ENCODE assay signal across 15 mouse cellular contexts in the genomic region with DNA sequence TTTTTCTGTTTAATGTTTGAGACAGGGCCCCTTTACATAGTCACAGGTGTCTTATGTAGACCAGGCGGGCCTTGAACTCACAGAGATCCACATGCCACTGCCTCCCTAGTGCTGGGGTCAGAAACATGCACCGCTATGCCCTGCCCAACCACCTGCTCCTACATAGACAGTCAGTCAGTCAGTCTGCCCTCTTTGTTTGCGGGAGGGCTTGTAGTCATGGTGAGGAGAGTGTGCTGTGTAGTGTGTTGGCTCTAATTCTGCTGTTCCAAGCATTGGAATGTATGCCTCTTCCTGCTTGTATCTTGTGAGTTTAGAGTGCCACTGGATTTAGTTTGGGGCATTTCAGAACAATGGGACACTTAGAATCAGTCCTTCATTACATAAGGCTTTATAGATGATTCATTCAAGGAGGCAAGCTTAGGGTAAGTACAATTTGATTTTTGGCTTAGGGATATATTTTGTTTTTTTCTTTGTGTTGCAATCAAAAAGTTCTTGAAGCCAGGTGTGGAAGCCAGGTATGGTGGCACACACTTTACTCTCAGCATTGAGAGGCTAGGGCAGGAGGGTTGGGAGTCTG. TPM values are rescaled to one million over a fixed set of nuclear protein-coding genes. Genes with fewer than 3 reads are reported as not detected.
DNase-seq lines count a peak whose midpoint lies in the region; ATAC-seq and TF ChIP-seq lines count a peak whose summit lies in the region.
"Had no signal": no experiment of that assay in that cellular context is flagged by ENCODE, and none has a peak within 500 bp of the region (broad histone marks: within the 10 kb centered on the region; RNA-seq: fewer than 3 reads in every experiment).

No protein-coding gene starts in this region.

- 71% methylated on average over 3 of the region's 3 CpGs for WGBS in heart, embryonic 13.5 days
- 90% methylated on average over 3 of the region's 3 CpGs for WGBS in kidney, embryonic 14.5 days
- 79% methylated on average over 3 of the region's 3 CpGs for WGBS in kidney, adult 2 months
- WGBS in midbrain, embryonic 11.5 days: 84% methylated on average over 3 of the region's 3 CpGs
- 82% methylated on average over 3 of the region's 3 CpGs for WGBS in midbrain, postnatal 0 days
- 78% methylated on average over 3 of the region's 3 CpGs for WGBS in liver, postnatal 0 days (ENCODE audit: insufficient replicate concordance)

- TF ChIP-seq CTCF in kidney, adult 2 months (conservative IDR thresholded peaks at IDR 0.05; ENCODE audit: insufficient read depth, insufficient read length, low read depth, low read length): no peak
- TF ChIP-seq CTCF in midbrain, postnatal 0 days (IDR thresholded peaks at IDR 0.05): no peak
- no peak for TF ChIP-seq CTCF in liver, postnatal 0 days (IDR thresholded peaks at IDR 0.05; ENCODE audit: low read depth)

- no peak overlapping the region for H3K4me2 ChIP-seq in heart, embryonic 13.5 days
- no peak overlapping the region for H3K4me2 ChIP-seq in kidney, embryonic 14.5 days (replicated peaks; ENCODE audit: low read depth, low read length)
- no peak overlapping the region for H3K4me2 ChIP-seq in midbrain, embryonic 11.5 days
- H3K4me2 ChIP-seq in midbrain, postnatal 0 days (ENCODE audit: low read depth, low read length, poor library complexity, severe bottlenecking): no peak overlapping the region
- H3K4me2 ChIP-seq in liver, postnatal 0 days (ENCODE audit: low read depth, low read length): no peak overlapping the region
- H3K4me2 ChIP-seq: embryonic facial prominence, embryonic 13.5 days; forebrain, embryonic 12.5 days; heart, embryonic 11.5 days; limb, embryonic 13.5 days had no signal

- no peak for TF ChIP-seq EP300 in liver, postnatal 0 days (IDR thresholded peaks at IDR 0.05; ENCODE audit: low read depth)

- no peak overlapping the region for H3K9ac ChIP-seq in heart, embryonic 13.5 days
- H3K9ac ChIP-seq in kidney, embryonic 14.5 days (ENCODE audit: low read depth, low read length): no peak overlapping the region
- H3K9ac ChIP-seq in midbrain, embryonic 11.5 days (ENCODE audit: low read length): no peak overlapping the region
- H3K9ac ChIP-seq in midbrain, postnatal 0 days (replicated peaks; ENCODE audit: low read length, poor library complexity, severe bottlenecking): no peak overlapping the region
- H3K9ac ChIP-seq in liver, postnatal 0 days (replicated peaks): no peak overlapping the region
- H3K9ac ChIP-seq: embryonic facial prominence, embryonic 13.5 days; forebrain, embryonic 12.5 days; limb, embryonic 13.5 days had no signal

- no peak for TF ChIP-seq POLR2A in kidney, adult 2 months (IDR thresholded peaks at IDR 0.05; ENCODE audit: low read depth, low read length)

- H3K9me3 ChIP-seq in heart, embryonic 13.5 days: no peaks in the 10 kb centered on the region
- H3K9me3 ChIP-seq in kidney, embryonic 14.5 days (ENCODE audit: control insufficient read depth, low read length): no peaks in the 10 kb centered on the region
- no peaks in the 10 kb centered on the region for H3K9me3 ChIP-seq in midbrain, embryonic 11.5 days (ENCODE audit: control insufficient read depth, low read length)
- H3K9me3 ChIP-seq in midbrain, postnatal 0 days (ENCODE audit: low read length): no peaks in the 10 kb centered on the region
- no peaks in the 10 kb centered on the region for H3K9me3 ChIP-seq in liver, postnatal 0 days (ENCODE audit: low read length)
- H3K9me3 ChIP-seq: embryonic facial prominence, embryonic 13.5 days; forebrain, embryonic 12.5 days; limb, embryonic 13.5 days had no signal

- H3K27ac ChIP-seq in heart, embryonic 13.5 days (replicated peaks): 0 out of 2 replicates have a peak overlapping the region, but pooled peaks have one; percentile 5
- no peak overlapping the region for H3K27ac ChIP-seq in kidney, embryonic 14.5 days (ENCODE audit: low read depth, low read length)
- H3K27ac ChIP-seq in kidney, adult 2 months (ENCODE audit: insufficient read depth, low read depth, low read length): no peak overlapping the region
- H3K27ac ChIP-seq in midbrain, embryonic 11.5 days (ENCODE audit: low read depth, low read length): no peak overlapping the region
- no peak overlapping the region for H3K27ac ChIP-seq in midbrain, postnatal 0 days (ENCODE audit: low read depth, low read length)
- H3K27ac ChIP-seq in liver, postnatal 0 days (ENCODE audit: low read depth): no peak overlapping the region
- H3K27ac ChIP-seq: embryonic facial prominence, embryonic 13.5 days; forebrain, embryonic 12.5 days; gastrocnemius, adult 2 months; limb, embryonic 13.5 days had no signal

- no peak for ATAC-seq in heart, embryonic 13.5 days (ENCODE audit: extremely low read depth, insufficient number of reproducible peaks, low FRiP score, low TSS enrichment)
- ATAC-seq in kidney, embryonic 14.5 days (ENCODE audit: low FRiP score, low TSS enrichment): 0 out of 2 replicates have a peak, but pooled peaks have one; percentile 46
- no peak for ATAC-seq in midbrain, embryonic 11.5 days (ENCODE audit: low FRiP score)
- no peak for ATAC-seq in midbrain, postnatal 0 days (ENCODE audit: low FRiP score)
- ATAC-seq in liver, postnatal 0 days: peak; percentile 38

- H3K27me3 ChIP-seq in heart, embryonic 13.5 days (replicated peaks): no peaks in the 10 kb centered on the region
- H3K27me3 ChIP-seq in kidney, embryonic 14.5 days (ENCODE audit: control insufficient read depth, insufficient read depth, low read length): no peaks in the 10 kb centered on the region
- no peaks in the 10 kb centered on the region for H3K27me3 ChIP-seq in kidney, adult 2 months (replicated peaks; ENCODE audit: control insufficient read depth, insufficient read depth, low read length)
- no peaks in the 10 kb centered on the region for H3K27me3 ChIP-seq in midbrain, embryonic 11.5 days (ENCODE audit: control insufficient read depth, insufficient read depth, low read length)
- no peaks in the 10 kb centered on the region for H3K27me3 ChIP-seq in midbrain, postnatal 0 days (ENCODE audit: insufficient read depth, low read length)
- no peaks in the 10 kb centered on the region for H3K27me3 ChIP-seq in liver, postnatal 0 days (ENCODE audit: insufficient read depth, low read length)
- H3K27me3 ChIP-seq: embryonic facial prominence, embryonic 13.5 days; forebrain, embryonic 12.5 days; limb, embryonic 13.5 days had no signal

- no peak for DNase-seq in heart, postnatal 25 days (ENCODE audit: low spot score)
- DNase-seq in kidney, adult 2 months: no peak
- peak; percentile 41 for DNase-seq in midbrain, embryonic 11.5 days (ENCODE audit: low spot score, missing footprints)
- no peak for DNase-seq in midbrain, postnatal 0 days (ENCODE audit: low spot score)
- DNase-seq in liver, postnatal 0 days: no peak
- no peak for DNase-seq in gastrocnemius, postnatal 4 days (ENCODE audit: low spot score in 2 of 2)
- DNase-seq: cerebellum, postnatal 36 days; gastrocnemius, adult 2 months; kidney, adult 8-10 months had no signal

- intact Hi-C loops in heart, postnatal 25 days (cut with DNase I): no loop called here

- no peak overlapping the region for H3K4me3 ChIP-seq in heart, embryonic 13.5 days
- no peak overlapping the region for H3K4me3 ChIP-seq in kidney, embryonic 14.5 days (ENCODE audit: low read length)
- no peak overlapping the region for H3K4me3 ChIP-seq in kidney, adult 2 months (ENCODE audit: insufficient read depth, low read depth, low read length)
- no peak overlapping the region for H3K4me3 ChIP-seq in midbrain, embryonic 11.5 days (ENCODE audit: low read depth, low read length)
- no peak overlapping the region for H3K4me3 ChIP-seq in midbrain, postnatal 0 days (ENCODE audit: low read depth, low read length)
- H3K4me3 ChIP-seq in liver, postnatal 0 days (ENCODE audit: low read depth, low read length): no peak overlapping the region
- H3K4me3 ChIP-seq: embryonic facial prominence, embryonic 13.5 days; forebrain, embryonic 12.5 days; gastrocnemius, adult 2 months; limb, embryonic 13.5 days had no signal

- peaks cover 44% of the 10 kb centered on the region for H3K4me1 ChIP-seq in heart, embryonic 13.5 days
- H3K4me1 ChIP-seq in kidney, embryonic 14.5 days (ENCODE audit: control insufficient read depth, insufficient read depth, low read length): peaks cover 15% of the 10 kb centered on the region; the same call in 1 of the 2 replicates
- peaks cover 19% of the 10 kb centered on the region for H3K4me1 ChIP-seq in kidney, adult 2 months (ENCODE audit: control insufficient read depth, insufficient read depth, low read length)
- H3K4me1 ChIP-seq in midbrain, embryonic 11.5 days (ENCODE audit: control insufficient read depth, insufficient read depth, low read length): 0 out of 2 replicates have a peak, but pooled peaks cover 2% of the 10 kb centered on the region
- no peaks in the 10 kb centered on the region for H3K4me1 ChIP-seq in midbrain, postnatal 0 days (ENCODE audit: insufficient read depth, low read length)
- peaks cover 15% of the 10 kb centered on the region for H3K4me1 ChIP-seq in liver, postnatal 0 days (ENCODE audit: insufficient read depth)

- no peaks in the 10 kb centered on the region for H3K36me3 ChIP-seq in heart, embryonic 13.5 days
- H3K36me3 ChIP-seq in kidney, embryonic 14.5 days (ENCODE audit: control insufficient read depth, insufficient read depth, low read length): no peaks in the 10 kb centered on the region
- H3K36me3 ChIP-seq in kidney, adult 2 months (ENCODE audit: control insufficient read depth, insufficient read depth, low read length): no peaks in the 10 kb centered on the region
- no peaks in the 10 kb centered on the region for H3K36me3 ChIP-seq in midbrain, embryonic 11.5 days (ENCODE audit: control insufficient read depth, insufficient read depth, low read length)
- H3K36me3 ChIP-seq in midbrain, postnatal 0 days (ENCODE audit: insufficient read depth, low read length): no peaks in the 10 kb centered on the region
- H3K36me3 ChIP-seq in liver, postnatal 0 days (replicated peaks; ENCODE audit: insufficient read depth, low read length): no peaks in the 10 kb centered on the region; the same call in 1 of the 2 replicates
- H3K36me3 ChIP-seq: forebrain, embryonic 12.5 days had no signal

RNA-seq across cellular contexts. Expression of gene Ppm1b, which starts 31.4 kb away (rescaled TPM):
- polyA plus RNA-seq in heart, embryonic 13.5 days (2015; fragmentation: Nextera tagmentation; extraction: Ambion mirVana): 53.4 and 58.7 TPM in 2 replicates
- 100 to 1,000 TPM; 116 to 119 TPM for total RNA-seq in heart, postnatal 25 days (2021)
- 54.4 and 79.3 TPM in 2 replicates for polyA plus RNA-seq in kidney, embryonic 14.5 days (2014; fragmentation: Nextera tagmentation; extraction: Ambion mirVana)
- polyA plus RNA-seq in kidney, adult 2 months (2012; rRNA removed): 34.2 and 46.4 TPM in 2 replicates
- 99.3 and 102 TPM in 2 replicates for polyA plus RNA-seq in midbrain, embryonic 11.5 days (2014; fragmentation: Nextera tagmentation; extraction: Ambion mirVana)
- total RNA-seq in midbrain, postnatal 0 days (2014; rRNA removed): 51.9 and 63.1 TPM in 2 replicates
- 52.9 and 54.7 TPM in 2 replicates for polyA plus RNA-seq in midbrain, postnatal 0 days (2015; fragmentation: Nextera tagmentation; extraction: Ambion mirVana)
- polyA plus RNA-seq in liver, postnatal 0 days (2015; fragmentation: Nextera tagmentation; extraction: Ambion mirVana): 41.6 and 46.3 TPM in 2 replicates
- total RNA-seq in gastrocnemius, postnatal 4 days (2021): 100 to 1,000 TPM; 140 to 148 TPM

RNA-seq across cellular contexts. Expression of gene Slc3a1, which starts 40.3 kb away (rescaled TPM):
- 0.12 and 0.22 TPM in 2 replicates for polyA plus RNA-seq in heart, embryonic 13.5 days (2015; fragmentation: Nextera tagmentation; extraction: Ambion mirVana)
- not detected for total RNA-seq in heart, postnatal 25 days (2021)
- 1.0 and 2.3 TPM in 2 replicates for polyA plus RNA-seq in kidney, embryonic 14.5 days (2014; fragmentation: Nextera tagmentation; extraction: Ambion mirVana)
- 289 and 340 TPM in 2 replicates for polyA plus RNA-seq in kidney, adult 2 months (2012; rRNA removed)
- polyA plus RNA-seq in midbrain, embryonic 11.5 days (2014; fragmentation: Nextera tagmentation; extraction: Ambion mirVana): 0.17 and 0.34 TPM in 2 replicates
- 0.27 and 0.76 TPM in 2 replicates for total RNA-seq in midbrain, postnatal 0 days (2014; rRNA removed)
- 0.14 and 0.16 TPM in 2 replicates for polyA plus RNA-seq in midbrain, postnatal 0 days (2015; fragmentation: Nextera tagmentation; extraction: Ambion mirVana)
- polyA plus RNA-seq in liver, postnatal 0 days (2015; fragmentation: Nextera tagmentation; extraction: Ambion mirVana): 7.8 and 8.9 TPM in 2 replicates
- total RNA-seq in gastrocnemius, postnatal 4 days (2021): under 1 TPM; 0.22 to 0.26 TPM
- total RNA-seq: gastrocnemius, adult 2 months had no signal

Comparison
In these comparisons a context has a peak if more than half of its experiments do, and no peak if none do; other contexts are left out.
1. RNA of gene Slc3a1, which starts 40.3 kb away (polyA plus RNA-seq): 289 to 340 TPM in kidney, adult 2 months; 7.8 to 8.9 TPM in liver, postnatal 0 days, 1.0 to 2.3 TPM in kidney, embryonic 14.5 days, 0.17 to 0.34 TPM in midbrain, embryonic 11.5 days, 0.14 to 0.16 TPM in midbrain, postnatal 0 days and 0.12 to 0.22 TPM in heart, embryonic 13.5 days; every median in the first group is over 10 times any median in the second.
2. ATAC-seq: peak in kidney, embryonic 14.5 days (single experiment) and liver, postnatal 0 days (single experiment); none in heart, embryonic 13.5 days (single experiment), midbrain, embryonic 11.5 days (single experiment) and midbrain, postnatal 0 days (single experiment).